Mouse (Mus musculus) megakaryocyte, adult 5-6 weeks (primary cell): ENCODE data around the gene Gm10188. TPM values are rescaled to one million over a fixed set of nuclear protein-coding genes. Genes with fewer than 3 reads are reported as not detected.

Source experiments
- ATAC-seq: 2 replicates; pipeline ENCODE4 v1.8.0; 2016; ENCODE audit warnings: mild to moderate bottlenecking, inconsistent platforms; ENCODE audit not compliant: poor library complexity, severe bottlenecking
- total RNA-seq, 2 experiments: library from RNA; stranded (forward) in 1 of 2; stranded (reverse) in 1 of 2; fragments of 153-499, 151-499 nt in 1 of 2; fragments of 221-1000, 200-1000 nt in 1 of 2; gene quantifications; 2 replicates each; pipeline versions ENCODE4 v1.2.3 to v1.2.4; 2015 to 2017

The Gm10188 gene
- total RNA-seq (2015): not detected in 2 replicates
- not detected in 2 replicates for total RNA-seq (2017)

DNA sequence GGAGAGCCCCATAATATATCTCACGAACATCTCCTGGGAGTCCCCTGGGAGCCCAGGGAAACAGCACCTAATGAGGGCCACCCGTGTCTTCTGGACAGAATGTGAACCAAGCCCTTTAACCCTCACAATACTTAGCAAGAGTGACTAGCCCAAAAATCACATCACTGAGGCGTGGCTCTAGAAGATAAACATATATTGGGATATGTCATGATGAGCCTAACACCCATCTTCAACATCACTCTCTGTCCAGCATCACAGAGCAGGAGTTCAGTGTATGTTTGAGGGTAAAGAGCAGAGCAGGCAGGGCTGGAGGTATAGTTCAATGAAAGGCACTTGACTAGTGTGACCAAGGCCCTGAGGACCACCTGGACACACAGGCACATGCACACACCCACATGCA lies at the start of gene Gm10188:
TSS of gene Gm10188 (minus strand) at position 101 of the 400 bp plus-strand sequence.
- ATAC-seq: no peak

DNA sequence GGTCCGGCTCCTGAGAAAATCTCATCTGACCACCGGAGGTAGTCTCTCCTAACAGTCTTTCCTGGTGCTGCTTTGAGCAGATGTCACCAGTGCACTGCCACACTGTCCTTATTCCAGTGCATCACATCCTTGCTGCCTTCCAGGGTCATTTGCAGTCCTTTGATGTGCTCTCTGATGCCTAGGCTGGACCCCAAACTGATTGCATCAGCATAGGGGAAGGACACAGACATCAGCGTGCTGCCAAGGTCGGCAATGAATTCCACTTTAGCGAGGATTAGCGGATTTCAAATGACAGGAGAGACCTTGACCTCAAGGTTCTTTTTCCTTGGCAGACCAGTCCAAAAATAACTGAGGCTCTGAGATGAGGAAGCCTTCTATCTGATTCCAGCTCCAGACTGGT lies 47.6 kb upstream of the Gm10188 start:
- no peak for ATAC-seq

DNA sequence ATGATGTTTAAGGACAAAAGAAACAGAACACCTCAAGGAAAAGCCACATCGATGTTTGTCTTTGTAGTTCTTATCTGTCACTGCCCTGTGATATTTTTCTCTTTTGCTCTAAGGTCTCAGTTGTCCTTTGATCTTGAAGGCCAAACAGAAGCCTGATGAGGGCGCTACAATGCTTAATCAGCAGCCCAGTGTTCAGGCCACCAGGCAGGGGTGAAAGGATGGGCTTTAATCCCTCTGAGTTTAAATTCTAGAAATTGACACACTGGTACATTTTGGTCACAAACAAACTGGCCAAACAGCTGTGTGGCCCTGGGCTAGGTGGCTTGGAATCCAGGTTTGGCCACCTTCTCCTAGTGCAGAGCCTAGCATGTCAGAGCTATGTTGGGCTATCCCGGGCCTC lies 47.1 kb upstream of the Gm10188 start:
- ATAC-seq: no peak

GRCm38 (mm10) chr1:132271237-132271636 lies 41.7 kb upstream of the Gm10188 start:
- no peak for ATAC-seq

DNA sequence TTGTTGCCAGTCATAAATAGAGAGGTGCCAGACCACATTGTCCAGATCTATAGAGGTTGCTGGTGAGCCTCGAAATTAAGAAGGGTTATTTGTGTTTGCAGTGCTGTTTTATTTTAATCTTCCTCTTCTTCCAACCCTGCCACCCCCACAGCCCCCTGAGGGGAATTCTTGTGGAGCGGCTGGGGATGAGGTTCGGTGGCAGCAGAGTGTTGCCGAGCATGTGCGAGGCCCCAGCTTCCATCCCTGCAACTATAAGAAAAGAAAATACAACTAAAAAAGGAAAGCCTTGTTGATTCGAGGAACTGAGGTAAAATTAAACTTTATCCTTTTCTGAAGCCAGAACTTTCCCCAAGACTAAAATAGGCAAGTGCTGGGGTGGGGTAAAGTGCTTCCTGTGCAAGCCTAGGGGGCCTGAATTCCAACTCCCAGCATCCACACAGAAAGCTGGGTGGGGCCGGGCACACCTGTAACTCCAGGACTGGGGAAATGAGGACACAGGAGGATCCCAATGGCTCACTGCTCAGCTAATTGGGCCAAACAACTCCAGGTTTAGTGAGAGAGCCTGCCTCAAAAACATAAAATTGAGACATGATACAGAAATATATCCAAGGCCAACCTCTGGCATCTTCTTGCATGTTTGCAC lies 39.0 kb upstream of the Gm10188 start:
- ATAC-seq: no peak

GRCm38 (mm10) chr1:132267959-132268358 lies 38.4 kb upstream of the Gm10188 start:
- no peak for ATAC-seq

DNA sequence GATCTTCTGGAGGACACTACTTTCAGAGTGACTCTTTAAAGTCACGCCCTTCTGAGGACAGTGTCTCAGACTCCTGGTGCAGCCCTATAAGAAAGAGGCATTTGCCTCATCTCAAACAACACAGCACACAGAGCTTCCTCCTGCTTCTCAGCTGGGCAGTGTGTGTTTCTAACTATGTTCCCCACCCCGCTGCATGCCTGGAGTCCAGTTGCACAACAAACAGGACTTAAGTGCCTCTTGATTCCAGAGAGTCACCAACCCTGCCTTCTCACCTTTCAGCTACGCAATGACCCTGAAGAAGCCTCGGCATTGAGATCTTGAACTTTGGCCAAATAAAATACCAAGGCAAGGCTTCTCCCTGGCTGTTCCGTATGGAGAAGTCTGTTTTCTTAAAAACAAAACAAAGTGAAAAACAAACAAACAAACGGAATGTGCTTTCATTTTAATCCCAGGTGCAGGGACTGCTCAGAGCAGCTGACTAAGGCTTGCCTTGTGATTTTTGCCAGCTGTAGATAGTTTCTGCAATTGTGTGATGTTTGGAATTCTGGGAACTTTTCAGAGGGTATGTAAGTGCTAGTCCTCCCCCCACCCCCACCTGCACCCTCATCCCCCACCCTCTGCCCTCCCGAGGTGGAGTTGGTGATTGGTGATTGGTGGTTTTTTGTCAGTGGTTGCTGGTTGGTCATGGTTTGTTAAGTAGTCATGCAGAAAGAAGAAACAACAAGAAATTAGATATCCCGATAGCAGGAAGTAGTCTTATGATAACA lies 37.4 kb upstream of the Gm10188 start:
- ATAC-seq: no peak

DNA sequence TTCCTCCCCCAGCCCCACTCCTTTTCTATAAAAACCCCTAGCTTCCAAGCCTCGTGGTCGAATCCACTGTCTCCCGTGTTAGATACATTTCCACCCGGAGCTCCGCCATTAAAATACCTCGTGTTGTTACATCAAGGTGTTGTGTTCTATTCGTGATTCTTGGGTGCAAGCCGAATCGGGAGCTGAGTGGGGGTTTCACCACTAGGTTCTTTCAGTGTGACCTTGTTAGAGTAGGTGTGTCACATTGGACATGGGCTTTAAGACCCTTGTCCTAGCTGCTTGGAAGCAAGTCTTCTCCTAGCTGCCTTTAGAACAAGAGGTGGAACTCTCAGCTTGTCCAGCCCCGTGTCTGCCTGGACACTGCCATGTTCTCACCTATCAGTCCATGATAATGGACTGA lies 36.4 kb upstream of the Gm10188 start:
- ATAC-seq: no peak

DNA sequence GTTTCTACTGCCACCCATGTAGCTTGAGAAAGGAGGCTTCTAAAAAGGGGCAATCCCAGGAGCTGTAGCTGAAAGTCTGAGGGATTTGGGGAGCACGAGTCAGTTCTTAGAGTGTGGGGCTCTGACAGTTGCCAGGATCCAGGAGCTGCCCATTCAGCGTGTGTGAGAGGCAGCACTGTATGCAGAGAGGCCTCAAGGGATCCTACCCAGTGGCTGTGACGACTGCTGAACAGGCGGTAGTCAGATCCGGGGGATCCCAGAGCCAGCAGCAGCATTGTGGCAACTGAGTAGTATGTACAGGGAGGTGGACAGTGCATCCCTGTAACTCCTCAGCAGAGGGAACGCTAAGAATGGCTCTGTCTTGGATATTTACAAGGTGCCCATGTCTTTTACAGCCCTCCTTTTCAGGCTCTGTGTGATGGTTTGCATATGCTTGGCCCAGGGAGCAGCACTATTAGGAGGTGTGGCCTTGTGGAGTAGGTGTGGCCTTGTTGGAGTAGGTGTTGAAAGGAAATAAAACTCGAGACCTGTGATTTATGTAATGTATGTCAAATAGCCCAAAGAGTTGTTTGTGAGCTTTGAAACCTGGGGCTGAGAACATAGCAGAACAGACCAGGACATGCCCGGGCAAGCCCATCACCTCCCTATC lies 35.8 kb upstream of the Gm10188 start:
- no peak for ATAC-seq

- no peak for ATAC-seq
Measured at GRCm38 (mm10) chr1:132264577-132264976, 35.0 kb upstream of the Gm10188 start.

- no peak for ATAC-seq
Measured at GRCm38 (mm10) chr1:132263618-132264017, 34.1 kb upstream of the Gm10188 start.

DNA sequence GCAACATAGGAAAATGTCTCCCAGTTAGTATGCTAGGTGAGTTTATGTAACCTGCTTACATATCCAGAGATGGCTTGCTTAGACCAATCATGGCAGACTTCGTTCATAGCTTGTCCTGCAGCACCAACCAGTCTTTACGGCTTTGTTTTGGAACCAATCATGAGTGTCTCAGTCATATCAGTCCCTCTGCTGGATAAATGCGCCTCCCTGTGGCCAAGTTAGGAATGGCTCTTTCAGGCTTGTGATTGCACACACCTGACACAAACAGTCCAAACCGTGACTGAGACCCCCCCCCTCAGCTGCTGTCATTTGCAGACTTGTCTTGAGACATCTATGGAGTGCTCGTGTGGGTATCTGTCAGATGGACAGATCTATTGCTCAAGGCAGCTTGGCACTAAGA lies 31.5 kb upstream of the Gm10188 start:
- ATAC-seq: no peak

- ATAC-seq: no peak
Measured at GRCm38 (mm10) chr1:132260331-132260730, 30.8 kb upstream of the Gm10188 start.

DNA sequence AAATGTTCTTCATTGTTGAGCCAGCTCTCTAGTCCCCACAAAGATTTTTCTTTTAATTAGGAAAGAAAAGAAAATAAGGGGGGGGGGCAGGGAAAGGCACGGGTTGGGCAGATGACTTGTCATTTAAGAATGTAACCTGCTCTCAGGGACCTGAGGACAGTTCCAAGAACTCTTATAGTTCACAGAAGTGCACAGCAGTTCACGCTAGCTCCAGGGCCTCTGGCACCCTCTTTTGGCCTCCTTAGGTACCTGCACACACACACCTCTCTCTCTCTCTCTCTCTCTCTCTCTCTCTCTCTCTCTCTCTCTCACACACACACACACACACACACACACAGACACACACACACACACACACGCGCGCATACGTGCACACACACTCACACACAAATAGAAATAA lies 24.9 kb upstream of the Gm10188 start:
- no peak for ATAC-seq

GRCm38 (mm10) chr1:132246641-132247040 lies 17.1 kb upstream of the Gm10188 start:
- ATAC-seq: no peak

- peak; percentile 21; the same call in 1 of the 2 replicates for ATAC-seq
Measured at GRCm38 (mm10) chr1:132246137-132246536, 16.6 kb upstream of the Gm10188 start.

DNA sequence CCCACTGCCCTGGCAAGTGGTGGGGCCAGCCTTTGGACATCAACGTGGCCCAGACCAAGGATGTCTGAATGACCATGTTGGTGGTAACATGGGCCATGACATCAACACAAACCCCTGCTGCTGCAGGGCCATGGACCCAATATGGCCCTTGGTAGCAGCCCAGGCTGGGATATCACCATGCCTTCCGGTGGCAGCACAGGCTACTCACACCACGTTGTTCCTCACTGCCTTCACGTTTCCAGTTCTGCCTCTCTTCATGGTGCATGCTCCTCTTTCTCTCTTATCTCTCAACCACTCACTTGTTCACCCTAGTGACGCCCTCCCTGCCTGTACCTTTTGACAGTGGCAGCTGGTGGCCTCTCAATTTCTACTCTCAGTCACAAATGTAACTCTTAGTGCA lies 15.4 kb upstream of the Gm10188 start:
- ATAC-seq: no peak

GRCm38 (mm10) chr1:132237585-132238159 lies 8.1 kb upstream of the Gm10188 start:
- ATAC-seq: peak; percentile 54; the same call in 1 of the 2 replicates

DNA sequence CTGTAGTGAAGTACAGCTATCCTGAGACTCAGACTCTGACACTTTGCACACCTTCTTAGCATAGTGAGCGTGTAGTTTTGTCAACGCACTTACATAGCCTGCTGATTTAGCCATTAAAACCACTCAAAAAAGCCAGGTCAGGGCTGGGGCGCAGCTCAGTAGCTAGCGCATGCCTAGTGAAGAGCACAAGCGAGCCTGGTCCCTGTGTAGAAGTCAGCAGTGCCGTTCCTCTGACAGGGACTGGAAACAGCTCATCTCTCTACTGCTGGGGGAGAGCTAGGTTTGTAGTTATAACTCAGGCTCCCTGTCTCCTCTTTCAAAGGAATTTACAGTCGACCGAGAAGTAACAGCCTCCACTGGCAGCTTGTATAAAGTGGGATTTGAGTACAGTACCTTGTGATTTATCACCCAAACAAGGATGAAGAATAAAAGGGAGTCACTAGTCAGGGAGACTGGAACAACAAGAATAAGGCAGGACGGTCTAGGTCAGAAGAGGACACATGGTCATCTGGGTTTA lies 5.2 kb upstream of the Gm10188 start:
- ATAC-seq: no peak

GRCm38 (mm10) chr1:132233566-132233965 lies 4.0 kb upstream of the Gm10188 start:
- ATAC-seq: no peak
